Mouse (Mus musculus) urinary bladder, postnatal 25 days (tissue): ENCODE results near the gene Morn3.
A peak's percentile ranks its signal among the peaks of the same experiment; 100 is the strongest.

Experiments
- DNase-seq: peaks from one replicate; pipeline ENCODE4 v3.0.0; 2022; ENCODE audit warnings: low spot score

The Morn3 gene

DNA sequence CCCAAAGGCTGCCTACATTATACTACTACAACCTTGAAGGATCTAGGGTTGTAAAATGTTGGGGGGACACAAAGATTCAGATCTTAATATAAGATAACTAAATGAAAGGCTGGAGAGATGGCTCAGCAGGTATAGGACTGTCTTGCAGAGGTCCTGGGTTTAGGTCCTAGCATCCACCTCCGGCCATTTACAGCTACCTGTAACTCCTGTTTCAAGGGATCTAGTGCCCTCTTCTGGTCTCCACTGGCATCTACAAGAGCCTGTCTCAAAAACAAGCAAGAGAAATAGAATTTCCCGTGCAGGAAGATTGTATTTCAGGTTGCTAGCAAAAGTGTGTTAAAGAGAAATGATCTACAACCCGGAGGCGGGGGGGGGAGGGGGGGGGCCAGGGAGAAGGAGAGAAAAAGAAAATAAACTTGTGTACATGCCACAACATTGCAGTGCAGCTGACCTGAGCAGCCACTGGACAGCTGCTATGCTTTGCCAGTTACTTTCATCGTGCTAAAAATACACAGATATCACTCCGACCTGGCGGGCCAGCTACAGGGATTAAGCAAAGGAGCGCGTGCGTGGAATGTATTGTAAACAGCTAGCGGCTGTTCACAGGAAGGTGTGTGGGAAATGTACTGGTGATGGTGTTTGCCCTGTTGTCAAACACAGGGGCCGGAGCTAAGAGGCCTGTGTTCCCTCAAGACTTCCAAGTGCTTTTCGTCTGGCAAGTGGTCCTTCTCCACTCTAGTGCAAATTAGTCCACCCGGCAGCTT lies 13.1 kb upstream of the Morn3 start:
- no peak for DNase-seq

DNA sequence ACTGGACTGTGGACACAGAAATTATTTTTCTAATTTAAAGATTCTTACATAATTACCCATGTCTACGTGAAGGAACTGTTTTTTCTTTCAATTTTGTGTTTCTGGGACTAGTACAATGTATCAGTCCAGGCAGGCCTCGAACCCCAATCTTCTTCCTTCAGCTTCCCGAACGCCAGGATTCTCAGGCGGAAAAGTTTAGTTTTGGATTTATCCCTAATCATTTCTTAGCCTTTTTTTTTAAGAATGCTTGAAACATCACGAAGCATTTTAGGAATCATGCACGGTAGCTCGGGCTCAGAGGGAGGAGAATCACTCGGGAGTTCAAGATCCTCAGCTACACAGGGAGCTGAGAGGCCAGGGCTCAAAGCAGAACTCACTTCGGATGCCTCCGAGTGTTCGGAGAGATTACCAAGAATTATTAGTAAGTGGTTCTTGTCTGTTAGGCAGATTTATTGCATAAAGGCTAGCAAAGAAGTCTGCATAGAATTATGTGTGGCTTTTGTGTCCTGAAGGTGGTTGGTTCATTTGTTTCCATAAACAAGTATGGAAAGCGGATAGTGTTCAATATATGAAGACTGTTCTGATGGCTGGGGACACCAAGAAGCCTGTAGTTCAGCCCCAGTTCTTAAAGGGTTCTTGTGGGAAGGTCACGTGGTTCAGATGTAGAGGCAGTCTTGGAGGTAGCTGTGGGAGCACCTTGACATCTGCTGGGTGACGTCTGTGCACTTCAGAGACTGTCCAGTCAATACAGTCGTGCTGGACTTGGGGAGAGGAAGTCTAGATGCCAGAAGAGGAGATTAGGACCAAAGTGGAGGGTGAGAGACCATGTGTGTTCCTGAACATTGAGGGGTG lies 11.7 kb upstream of the Morn3 start:
- DNase-seq, result no peak

DNA sequence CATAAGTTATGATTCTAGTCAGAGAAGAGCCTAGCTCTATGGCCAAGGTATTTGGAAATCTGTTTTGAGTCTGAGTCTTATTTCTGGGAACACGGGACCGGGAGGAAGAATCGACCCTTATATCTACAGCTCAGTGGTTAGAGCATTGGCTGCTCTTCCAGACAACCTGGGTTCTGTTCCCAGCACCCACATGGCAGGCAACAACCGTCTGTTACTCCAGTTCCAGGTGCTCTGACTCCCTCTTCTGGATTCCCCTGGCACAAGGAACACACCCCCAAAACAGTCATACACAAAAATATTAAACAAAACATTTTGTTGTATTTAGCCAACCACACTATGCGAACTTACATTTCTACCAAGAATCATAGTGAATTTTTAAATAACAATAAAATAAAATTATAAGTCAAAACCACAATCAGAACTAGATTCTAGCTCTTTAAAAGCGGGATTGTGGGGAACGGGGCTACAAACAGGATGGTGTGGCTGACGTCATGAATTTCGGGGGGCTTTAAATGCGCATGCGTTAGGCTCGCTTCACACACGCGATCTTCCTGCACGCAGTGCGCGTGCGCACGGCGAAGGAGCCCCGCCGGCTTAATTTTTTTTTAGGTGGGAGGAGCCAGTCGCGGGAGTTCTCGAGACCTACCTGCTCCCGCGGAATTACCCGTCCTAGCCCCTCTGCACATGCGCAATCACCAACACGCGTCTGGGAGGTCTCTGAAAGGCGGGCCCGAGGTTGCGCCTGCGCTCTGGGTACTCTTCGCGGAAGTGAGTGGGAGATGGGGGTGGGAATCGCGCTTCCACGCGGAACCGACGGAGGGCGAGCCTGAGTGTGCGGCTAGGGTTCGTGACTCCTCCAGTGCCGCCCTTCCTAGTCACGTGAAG lies 10.8 kb upstream of the Morn3 start:
- DNase-seq, result peak; percentile 97

DNA sequence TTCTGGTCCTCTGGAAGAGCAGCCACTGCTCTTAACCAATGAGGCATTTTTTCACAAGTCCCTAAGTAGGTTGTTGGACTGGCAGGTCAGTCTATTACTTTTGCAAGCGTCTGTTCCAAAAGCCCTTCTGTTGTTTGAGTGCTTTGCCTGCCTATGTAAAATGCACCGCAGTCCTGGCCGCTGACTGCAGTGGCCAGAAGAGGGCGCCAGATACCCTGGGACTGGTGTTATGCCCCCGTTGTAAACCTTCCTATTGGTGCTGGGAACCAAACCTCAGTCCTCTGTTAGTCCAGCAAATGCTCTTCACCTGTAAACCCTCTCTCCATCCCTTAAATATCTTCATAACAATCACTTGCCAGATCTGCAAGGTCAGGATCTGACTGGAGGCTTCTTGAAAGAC lies 4.9 kb upstream of the Morn3 start:
- DNase-seq, result no peak

DNA sequence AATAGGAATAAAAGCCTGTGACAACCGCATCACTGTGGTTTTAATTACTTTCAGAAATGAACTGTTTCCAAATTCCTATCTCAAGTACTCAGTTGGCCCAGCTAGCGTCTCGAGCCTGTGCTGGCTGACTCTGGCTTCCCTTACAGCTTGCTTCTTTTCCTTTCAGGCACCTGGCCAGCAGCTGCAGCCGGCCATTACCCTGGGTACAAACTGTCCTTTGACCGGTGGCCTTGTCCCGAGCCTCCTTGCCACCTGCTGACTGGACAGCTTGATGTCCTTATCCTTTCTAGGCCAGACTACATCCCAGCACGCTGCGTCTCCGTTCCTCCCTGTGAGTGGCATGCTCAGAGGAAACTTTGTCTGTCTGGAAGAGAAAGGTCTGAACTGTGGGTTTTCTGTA lies 4.1 kb upstream of the Morn3 start:
- no peak for DNase-seq

DNA sequence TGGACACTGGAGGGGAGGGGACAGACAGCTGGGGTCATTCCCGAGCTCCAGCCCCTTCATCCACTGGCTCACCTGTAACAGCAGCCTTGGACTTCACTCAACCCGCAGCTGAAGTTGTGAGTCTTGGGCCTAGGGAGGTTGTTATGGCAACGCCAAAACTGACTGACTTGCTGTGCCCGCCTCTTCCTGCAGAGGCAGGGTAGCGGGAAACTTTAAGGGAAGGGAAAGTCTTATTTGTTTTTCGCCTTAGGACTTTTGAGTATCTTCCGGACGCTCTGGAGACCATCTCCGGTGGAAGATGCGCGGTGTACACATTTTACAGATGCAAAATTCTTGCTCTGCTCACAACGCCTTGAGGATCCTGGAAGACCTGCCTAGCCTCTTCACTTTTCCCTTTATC lies 2.5 kb upstream of the Morn3 start:
- no peak for DNase-seq

DNA sequence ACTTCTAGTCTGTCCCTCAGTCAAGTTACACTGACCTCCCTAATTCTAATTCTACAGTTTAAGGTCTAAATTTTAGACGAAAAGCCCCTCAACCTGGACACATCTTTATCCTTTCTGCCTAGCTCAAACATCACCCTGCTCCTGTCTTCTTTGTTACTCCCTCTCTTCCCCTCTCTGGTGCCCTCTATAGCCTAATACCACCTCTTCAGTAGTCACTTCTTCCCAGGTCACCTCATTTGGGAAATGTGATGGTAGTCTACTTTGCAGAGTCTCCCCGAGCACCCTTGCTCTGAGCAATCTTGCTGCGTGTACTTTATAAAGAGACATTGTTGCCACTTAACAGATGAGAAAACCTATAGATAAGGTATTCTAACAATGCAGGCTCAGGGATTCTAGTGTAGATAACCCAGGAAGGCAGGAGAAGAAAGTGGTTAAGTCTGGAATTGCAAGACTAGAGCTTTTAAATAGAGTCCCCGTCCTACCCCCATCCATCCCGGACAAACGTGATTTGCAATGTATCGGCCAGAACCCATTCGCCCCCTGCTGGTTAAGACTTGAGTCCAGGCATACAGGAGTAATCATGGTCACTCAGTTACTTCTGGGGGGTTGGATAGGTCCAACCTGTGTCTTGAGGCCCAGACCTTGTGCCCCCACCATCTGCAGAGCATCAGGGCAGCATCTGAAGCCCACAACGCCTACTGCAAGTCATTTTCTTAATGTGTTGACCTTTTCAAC lies 1.1 kb downstream of the Morn3 start:
- DNase-seq, result peak; percentile 68

DNA sequence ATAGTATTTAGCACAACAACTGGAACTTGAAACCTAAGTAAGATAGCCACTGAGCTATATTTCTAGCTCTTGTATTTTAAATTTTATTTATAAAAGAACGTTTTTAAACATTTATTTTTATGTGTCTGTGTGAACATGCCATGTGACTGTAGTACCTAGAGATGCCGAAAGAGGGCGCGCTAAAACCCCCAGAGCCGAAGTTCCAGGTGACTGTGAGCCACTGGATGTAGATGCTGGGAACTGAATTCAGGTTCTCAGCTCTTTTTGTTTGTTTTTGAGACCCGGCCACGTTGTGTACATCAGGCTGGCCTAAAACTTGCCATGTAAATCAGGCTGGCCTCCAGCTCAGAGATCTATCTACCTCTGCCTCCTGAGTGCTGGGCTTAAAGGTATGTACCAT lies 3.0 kb downstream of the Morn3 start:
- no peak for DNase-seq

DNA sequence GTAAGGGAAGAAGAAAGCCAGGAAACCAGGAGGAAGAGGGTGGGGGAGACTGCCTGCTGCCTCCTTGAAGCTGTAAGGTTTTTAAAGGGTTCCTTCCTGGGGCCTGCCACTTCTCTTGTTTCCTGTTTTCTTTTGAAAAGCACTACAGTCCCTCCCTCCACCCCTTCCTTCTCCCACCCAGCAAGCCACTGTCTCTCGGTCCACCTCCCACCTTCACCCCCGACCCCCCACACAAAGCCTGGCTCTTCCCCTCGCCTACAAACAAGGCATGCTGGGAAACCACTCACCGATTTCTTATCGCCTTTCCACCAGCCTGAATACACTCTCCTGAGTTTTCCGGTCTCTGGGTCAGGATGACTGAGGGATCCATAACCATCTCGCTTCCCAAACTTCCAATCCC lies 6.0 kb downstream of the Morn3 start:
- DNase-seq, result no peak

DNA sequence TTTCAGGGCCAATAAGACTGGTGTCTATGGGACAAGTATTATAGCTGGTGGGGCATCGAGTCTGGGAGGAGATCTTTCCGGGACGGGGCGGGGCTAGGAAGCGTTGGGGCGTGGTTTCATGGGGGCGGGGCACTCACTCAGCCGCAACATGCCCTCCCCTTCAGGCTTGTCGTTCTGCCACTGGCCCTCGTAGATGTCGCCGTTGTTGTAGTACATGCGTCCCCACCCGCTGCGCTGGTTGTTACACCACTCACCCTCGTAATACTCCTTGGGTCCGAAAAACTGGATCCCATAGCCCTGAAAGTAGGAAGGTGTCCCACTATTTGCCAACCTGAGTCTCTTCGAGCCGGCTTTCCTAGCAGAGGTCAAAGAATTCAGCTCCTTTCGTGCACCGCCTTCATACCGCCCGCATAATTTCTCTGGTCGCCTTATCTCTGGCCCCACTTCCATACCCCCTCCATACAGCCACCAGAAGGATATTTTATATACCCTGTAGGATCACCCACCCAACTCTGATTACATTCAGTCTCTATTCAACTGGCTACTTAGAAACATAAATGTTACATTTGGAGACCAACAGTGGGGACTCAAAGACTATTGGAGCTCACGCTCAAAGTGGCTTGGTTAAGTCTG lies 7.6 kb downstream of the Morn3 start:
- DNase-seq, result peak; percentile 68

DNA sequence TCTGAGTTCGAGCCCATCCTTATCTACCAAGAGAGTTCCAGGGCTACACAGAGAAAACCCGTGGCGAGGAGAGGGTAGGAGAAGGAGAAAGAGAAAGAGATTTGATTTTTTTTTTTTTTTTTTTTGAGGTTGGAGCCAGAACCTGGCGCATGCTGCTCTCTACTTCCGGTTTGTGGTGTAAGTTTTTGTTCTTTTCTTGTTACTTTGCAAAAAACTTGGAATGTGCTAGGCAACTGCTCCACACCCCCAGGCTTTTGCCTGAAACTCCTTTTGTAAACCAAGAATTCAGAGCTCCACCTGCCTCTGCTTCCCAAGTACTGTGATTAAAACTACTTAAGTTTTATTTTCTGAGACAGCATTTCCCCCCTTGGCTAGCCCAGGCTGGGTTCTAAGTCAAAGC lies 8.7 kb downstream of the Morn3 start:
- DNase-seq, result no peak

DNA sequence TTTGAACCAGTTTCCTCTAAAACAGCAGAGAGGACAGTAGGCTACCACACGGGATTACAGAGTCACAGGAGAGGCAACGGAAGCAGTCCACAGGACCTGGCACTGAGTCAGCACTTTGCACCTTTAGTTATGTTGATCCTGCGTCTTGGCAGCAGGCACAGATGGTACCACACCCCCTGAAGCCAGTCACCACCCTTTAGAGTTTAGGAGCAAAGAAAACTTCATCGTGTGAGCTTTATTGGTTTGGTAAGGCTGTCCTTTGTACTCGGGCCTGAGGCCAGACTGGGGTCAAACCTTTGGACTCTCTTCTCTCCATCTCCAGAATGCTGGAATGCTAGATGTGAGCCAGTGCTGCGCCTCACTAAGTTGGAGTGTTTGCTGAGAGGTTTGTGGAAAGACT lies 11.3 kb downstream of the Morn3 start:
- no peak for DNase-seq

DNA sequence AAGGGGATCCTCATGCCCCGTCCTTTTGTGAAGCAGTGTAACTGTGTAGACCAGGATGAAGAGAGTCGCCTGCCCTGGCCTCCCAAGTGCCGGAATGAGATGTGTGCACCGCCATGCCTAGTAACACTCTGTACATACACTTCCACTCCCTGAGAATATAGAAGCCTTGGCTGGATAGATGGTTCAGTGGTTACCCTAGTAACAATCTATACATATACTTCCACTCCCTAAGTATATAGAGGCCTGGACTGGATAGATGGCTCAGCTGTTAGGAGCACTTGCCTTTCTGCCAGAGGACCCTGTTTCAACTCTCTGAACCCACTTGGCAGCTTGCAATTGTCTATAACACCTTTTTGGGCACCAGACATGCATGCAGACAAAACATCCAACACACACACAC lies 11.7 kb downstream of the Morn3 start:
- no peak for DNase-seq

DNA sequence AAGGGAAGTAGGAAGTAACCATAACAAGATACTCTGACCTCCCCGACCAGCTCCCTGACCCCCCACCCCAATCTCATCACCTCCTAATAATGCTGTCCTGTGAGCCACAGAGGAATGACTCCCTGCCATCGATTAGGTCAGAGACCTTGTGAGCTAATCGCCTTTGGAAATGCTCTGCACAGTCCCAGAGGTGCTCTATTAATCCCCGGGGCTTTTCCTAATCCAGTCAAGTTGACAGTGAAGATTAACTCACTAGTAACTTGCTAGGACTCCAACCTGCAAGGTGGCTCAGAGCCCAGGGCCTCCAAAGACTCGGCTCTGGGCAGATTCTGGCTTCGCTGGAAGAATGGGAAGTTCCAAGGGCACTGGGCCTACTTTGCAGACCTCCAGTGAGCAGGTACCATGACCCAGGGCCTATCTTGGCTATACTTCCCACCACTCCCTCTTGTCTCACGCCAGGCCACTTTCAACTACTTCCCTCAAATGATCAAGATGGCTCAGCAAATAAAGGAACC lies 13.1 kb downstream of the Morn3 start:
- no peak for DNase-seq

DNA sequence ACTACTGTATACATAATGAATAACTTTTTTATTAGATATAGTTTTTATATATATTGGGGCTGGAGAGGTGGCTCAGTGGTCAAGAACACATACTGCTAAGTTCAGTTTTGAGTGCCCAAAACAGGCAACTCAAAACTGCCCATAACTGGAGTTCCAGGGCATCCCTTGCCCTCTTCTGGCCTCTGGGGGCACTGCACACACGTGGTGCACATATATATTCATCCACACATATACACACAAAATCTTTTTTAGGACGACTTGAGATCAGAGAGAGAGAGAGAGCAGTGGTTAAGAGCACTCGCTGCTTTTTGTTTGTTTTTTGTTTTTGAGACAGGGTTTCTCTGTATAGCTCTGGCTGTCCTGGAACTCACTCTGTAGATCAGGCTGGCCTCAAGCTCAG lies 15.5 kb downstream of the Morn3 start:
- no peak for DNase-seq

DNA sequence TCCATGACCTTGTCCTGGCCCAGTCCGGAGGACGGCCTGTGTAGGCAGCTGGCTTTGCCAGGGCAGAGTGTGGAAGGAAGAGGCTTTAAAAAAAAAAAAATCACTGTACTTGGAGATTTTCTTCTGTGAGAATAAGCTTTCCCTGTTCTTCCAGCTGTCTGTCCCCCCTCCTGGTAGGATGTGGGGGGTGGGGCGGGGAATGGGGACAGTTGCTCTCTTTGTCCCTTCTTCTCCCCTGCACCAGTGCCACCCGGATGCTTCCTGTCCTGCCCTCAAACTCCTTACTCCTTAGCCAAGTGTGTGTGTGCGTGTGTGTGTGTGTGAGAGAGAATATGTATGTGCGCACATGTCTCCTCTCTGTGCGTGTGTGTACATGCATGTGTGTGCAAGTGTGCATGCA lies 17.1 kb downstream of the Morn3 start:
- no peak for DNase-seq

DNA sequence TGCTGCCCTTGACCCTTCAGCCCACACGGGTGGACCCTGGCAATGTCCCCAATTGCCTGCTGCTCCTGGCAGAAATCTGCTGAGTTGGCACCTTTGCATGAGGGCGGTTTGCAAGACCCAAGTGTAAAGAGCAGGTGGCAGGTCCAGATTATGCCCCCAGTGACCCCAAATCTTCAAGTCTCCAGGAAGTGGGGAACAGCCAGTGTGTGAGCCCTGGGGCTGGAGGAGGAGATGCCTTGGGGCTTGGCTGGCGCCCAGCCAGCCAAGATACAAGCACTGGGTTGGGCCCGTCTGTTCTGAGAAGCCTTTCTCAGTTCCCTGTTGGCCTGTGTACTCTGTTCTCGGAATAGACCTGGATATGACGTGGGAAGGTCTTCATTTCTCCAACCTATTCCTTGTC lies 19.4 kb downstream of the Morn3 start:
- no peak for DNase-seq

DNA sequence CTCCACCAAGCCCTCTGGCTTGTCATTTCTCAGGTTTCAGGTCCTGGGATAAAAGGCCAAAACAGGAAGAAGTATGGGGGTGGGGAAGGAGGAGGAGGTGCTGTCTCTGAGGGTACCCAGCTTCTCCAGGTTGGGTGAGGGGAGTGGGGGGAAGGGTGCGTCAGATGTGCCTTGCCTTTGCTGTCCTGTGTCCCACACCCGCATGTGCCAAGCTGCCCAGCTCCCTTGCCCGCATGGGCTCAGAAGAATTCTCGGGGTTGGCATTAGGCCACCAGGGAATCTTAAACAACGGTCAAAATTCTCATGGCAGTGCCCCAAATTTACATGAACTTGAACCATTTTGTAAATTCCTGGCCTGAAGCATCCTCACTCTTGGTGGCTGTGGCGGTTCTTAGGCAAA lies 20.4 kb downstream of the Morn3 start:
- no peak for DNase-seq

DNA sequence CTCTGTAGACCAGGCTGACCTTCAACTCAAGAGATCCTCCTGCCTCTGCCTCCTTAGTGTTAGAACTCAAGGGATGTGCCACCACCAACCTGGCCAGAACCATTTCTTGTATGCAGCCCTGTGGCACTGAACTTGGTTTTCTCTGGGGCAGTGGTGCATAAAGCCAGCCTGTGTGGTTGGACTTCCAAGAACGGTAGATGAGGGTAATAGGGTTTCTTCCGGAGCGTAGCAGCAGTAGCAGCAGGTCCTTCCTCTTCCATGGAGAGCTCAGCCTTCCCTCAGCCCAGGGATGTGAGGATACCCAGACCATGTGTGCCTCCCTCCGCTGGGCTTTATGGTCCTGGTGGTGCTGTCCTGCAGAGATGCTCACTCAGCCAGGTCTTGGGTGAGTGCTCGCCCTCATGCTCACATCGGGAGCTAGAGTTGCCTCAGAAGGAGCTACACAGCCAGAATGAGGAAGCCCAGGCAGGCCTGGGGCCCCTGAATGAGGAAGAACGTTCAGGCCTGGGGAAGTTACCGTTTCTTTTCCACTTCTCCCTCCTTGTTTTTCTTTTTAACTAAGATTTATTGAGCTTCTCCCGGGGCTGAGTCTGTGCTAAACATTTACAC lies 21.7 kb downstream of the Morn3 start:
- no peak for DNase-seq

DNA sequence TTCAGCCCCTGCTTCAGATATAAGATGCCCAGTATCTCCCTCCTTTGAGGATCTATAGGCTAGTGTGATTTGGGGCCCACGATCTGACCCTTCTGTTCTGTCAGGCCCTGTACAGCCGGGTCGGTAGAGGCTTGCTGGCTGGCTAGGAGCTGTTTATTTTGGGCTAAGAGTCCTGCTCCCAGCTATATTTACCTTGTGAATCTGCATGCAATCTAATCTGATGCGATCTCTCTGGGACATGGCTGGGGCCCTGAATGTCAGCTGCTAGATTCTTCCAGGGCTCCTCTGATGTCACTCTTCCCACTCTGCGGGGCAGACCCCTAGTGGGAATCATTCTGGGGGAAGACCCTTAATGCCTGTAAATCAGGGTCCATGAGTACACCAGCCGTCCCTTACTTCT lies 22.5 kb downstream of the Morn3 start:
- no peak for DNase-seq

DNA sequence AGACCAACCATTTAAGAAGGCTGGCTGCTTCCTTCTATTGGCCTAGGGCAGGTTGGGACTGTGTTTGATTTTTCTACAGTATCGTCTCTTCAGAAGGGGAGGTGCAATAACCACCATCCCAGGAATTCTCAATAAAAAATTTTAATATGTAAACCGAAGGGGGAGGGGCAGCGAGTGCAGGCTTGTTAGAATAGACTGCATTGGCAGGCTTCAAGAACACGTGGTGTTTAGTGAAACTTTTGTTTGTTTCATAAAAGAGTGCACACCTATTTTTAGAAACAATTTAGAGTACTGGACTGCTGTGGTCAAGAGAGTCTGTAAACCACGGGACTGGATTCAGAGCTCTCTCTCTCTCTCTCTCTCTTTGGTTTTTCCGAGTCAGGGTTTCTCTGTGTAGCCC lies 23.8 kb downstream of the Morn3 start:
- DNase-seq, result no peak
